Mouse (Mus musculus) ES-Bruce4 (cell line): ENCODE results near the gene Sdcbp2.

ENCODE experiments used
- CTCF ChIP-seq: IDR thresholded peaks from one replicate; pipeline ENCODE4 v1.8.1; 2011; ENCODE audit warnings: low read depth, low read length
- EP300 ChIP-seq: IDR thresholded peaks from 2 replicates; pipeline ENCODE4 v1.6.1; 2011; ENCODE audit warnings: low read depth, low read length; ENCODE audit not compliant: insufficient read depth
- POLR2A ChIP-seq: IDR thresholded peaks from one replicate; pipeline ENCODE4 v1.8.1; 2011; ENCODE audit warnings: low read length; ENCODE audit not compliant: insufficient read depth

DNA sequence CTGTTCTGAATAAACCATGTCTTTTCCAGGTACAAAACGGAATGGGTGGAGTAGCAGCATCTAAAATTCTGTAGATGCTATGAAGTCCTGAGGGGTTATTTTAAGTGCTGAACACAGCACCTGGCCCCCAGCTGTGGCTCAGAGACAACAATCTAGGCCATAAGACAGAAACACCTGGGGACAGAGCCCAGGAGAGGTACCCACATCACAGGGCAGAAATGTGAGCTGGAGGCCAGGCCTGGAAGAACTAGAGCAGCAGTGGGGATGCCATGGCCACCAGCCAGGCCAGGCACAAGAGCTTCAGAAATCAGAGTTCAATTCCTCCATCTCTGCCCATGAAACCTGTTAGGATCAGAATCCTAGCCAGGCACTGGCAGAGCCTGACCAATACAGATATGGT, 44.4 kb upstream of the Sdcbp2 start:
- TF ChIP-seq POLR2A (no peak), CTCF (no peak), EP300 (no peak)
